Mouse (Mus musculus): Measurements from ENCODE around the gene Ptprm. TPM values are rescaled to one million over a fixed set of nuclear protein-coding genes. Genes with fewer than 3 reads are reported as not detected.

Ptprm gene
- polyA plus RNA-seq, 2 experiments, result 0.66 to 0.79 TPM

GRCm38 (mm10) chr17:67033547-67033946 is 320.7 kb downstream of the Ptprm start:
- Histone ChIP-seq H3K4me1 (replicated peaks; ENCODE audit: control insufficient read depth in 2 of 2, insufficient read depth in 2 of 2, low read length in 1 of 2) (no peaks in the 10 kb centered on the region), H3K9me3 (ENCODE audit: control insufficient read depth, low read length) (no peaks in the 10 kb centered on the region), H3K27me3 (ENCODE audit: control insufficient read depth, insufficient read depth, low read length) (no peaks in the 10 kb centered on the region), H3K36me3 (replicated peaks; ENCODE audit: control insufficient read depth, insufficient read depth, low read depth) (no peaks in the 10 kb centered on the region), H3K27ac (no peak overlapping the region), H3K4me3 (ENCODE audit: insufficient read depth in 1 of 2, low read depth in 2 of 2, low read length in 2 of 2) (no peak overlapping the region), H3K9ac (replicated peaks) (no peak overlapping the region), H3K4me2 (ENCODE audit: low read depth) (no peak overlapping the region)
- DNase-seq (ENCODE audit: low read depth in 3 of 3, low spot score in 3 of 3) (no peak), ATAC-seq (ENCODE audit: insufficient read depth) (no peak)
- 62% methylated on average over 3 of the region's 3 CpGs for WGBS (ENCODE audit: insufficient replicate concordance)
- TF ChIP-seq EP300 (IDR thresholded peaks at IDR 0.05; ENCODE audit: low read depth), result no peak
- TF ChIP-seq CTCF (IDR thresholded peaks at IDR 0.05; ENCODE audit: low read depth), result no peak

GRCm38 (mm10) chr17:67032021-67032420 is 322.2 kb downstream of the Ptprm start:
- Histone ChIP-seq H3K9ac (replicated peaks) (no peak overlapping the region), H3K27ac (no peak overlapping the region), H3K4me2 (ENCODE audit: low read depth) (no peak overlapping the region), H3K4me1 (replicated peaks; ENCODE audit: control insufficient read depth in 2 of 2, insufficient read depth in 2 of 2, low read length in 1 of 2) (no peaks in the 10 kb centered on the region), H3K4me3 (ENCODE audit: insufficient read depth in 1 of 2, low read depth in 2 of 2, low read length in 2 of 2) (no peak overlapping the region), H3K9me3 (ENCODE audit: control insufficient read depth, low read length) (no peaks in the 10 kb centered on the region), H3K36me3 (replicated peaks; ENCODE audit: control insufficient read depth, insufficient read depth, low read depth) (no peaks in the 10 kb centered on the region), H3K27me3 (ENCODE audit: control insufficient read depth, insufficient read depth, low read length) (no peaks in the 10 kb centered on the region)
- ATAC-seq (ENCODE audit: insufficient read depth) (no peak), DNase-seq (ENCODE audit: low read depth in 3 of 3, low spot score in 3 of 3) (no peak)
- no peak for TF ChIP-seq CTCF (IDR thresholded peaks at IDR 0.05; ENCODE audit: low read depth)
- no peak for TF ChIP-seq EP300 (IDR thresholded peaks at IDR 0.05; ENCODE audit: low read depth)
- WGBS (ENCODE audit: insufficient replicate concordance), result 62% methylated on average over 6 of the region's 6 CpGs

- WGBS (ENCODE audit: insufficient replicate concordance), result 46% methylated on average over 4 of the region's 4 CpGs
Observed at GRCm38 (mm10) chr17:67031341-67031740, 322.9 kb downstream of the Ptprm start.

GRCm38 (mm10) chr17:67027274-67027673 is 327.0 kb downstream of the Ptprm start:
- no peak overlapping the region for H3K4me3 ChIP-seq (ENCODE audit: insufficient read depth in 1 of 2, low read depth in 2 of 2, low read length in 2 of 2)
- no peak for TF ChIP-seq EP300 (IDR thresholded peaks at IDR 0.05; ENCODE audit: low read depth)
- TF ChIP-seq CTCF (IDR thresholded peaks at IDR 0.05; ENCODE audit: low read depth), result no peak
- no peaks in the 10 kb centered on the region for H3K9me3 ChIP-seq (ENCODE audit: control insufficient read depth, low read length)
- H3K36me3 ChIP-seq (replicated peaks; ENCODE audit: control insufficient read depth, insufficient read depth, low read depth), result no peaks in the 10 kb centered on the region
- H3K9ac ChIP-seq (replicated peaks), result no peak overlapping the region
- ATAC-seq (ENCODE audit: insufficient read depth) (no peak), DNase-seq (ENCODE audit: low read depth in 3 of 3, low spot score in 3 of 3) (no peak)
- no peaks in the 10 kb centered on the region for H3K4me1 ChIP-seq (replicated peaks; ENCODE audit: control insufficient read depth in 2 of 2, insufficient read depth in 2 of 2, low read length in 1 of 2)
- no peak overlapping the region for H3K4me2 ChIP-seq (ENCODE audit: low read depth)
- H3K27ac ChIP-seq, result no peak overlapping the region
- no peaks in the 10 kb centered on the region for H3K27me3 ChIP-seq (ENCODE audit: control insufficient read depth, insufficient read depth, low read length)
- WGBS (ENCODE audit: insufficient replicate concordance), result 69% methylated on average over 9 of the region's 9 CpGs

More at GRCm38 (mm10) chr17:67031341-67031740, 322.9 kb downstream of the Ptprm start:
- H3K9me3 ChIP-seq (ENCODE audit: control insufficient read depth, low read length), result no peaks in the 10 kb centered on the region
- TF ChIP-seq CTCF (IDR thresholded peaks at IDR 0.05; ENCODE audit: low read depth) (no peak), EP300 (IDR thresholded peaks at IDR 0.05; ENCODE audit: low read depth) (no peak)
- H3K27me3 ChIP-seq (ENCODE audit: control insufficient read depth, insufficient read depth, low read length), result no peaks in the 10 kb centered on the region
- no peak overlapping the region for H3K4me2 ChIP-seq (ENCODE audit: low read depth)
- no peak overlapping the region for H3K4me3 ChIP-seq (ENCODE audit: insufficient read depth in 1 of 2, low read depth in 2 of 2, low read length in 2 of 2)
- no peak overlapping the region for H3K27ac ChIP-seq
- no peaks in the 10 kb centered on the region for H3K36me3 ChIP-seq (replicated peaks; ENCODE audit: control insufficient read depth, insufficient read depth, low read depth)
- H3K9ac ChIP-seq (replicated peaks), result no peak overlapping the region
- no peak for ATAC-seq (ENCODE audit: insufficient read depth)
- no peaks in the 10 kb centered on the region for H3K4me1 ChIP-seq (replicated peaks; ENCODE audit: control insufficient read depth in 2 of 2, insufficient read depth in 2 of 2, low read length in 1 of 2)
- DNase-seq (ENCODE audit: low read depth in 3 of 3, low spot score in 3 of 3), result no peak

- no peak overlapping the region for H3K27ac ChIP-seq
- H3K36me3 ChIP-seq (replicated peaks; ENCODE audit: control insufficient read depth, insufficient read depth, low read depth), result no peaks in the 10 kb centered on the region
- ATAC-seq (ENCODE audit: insufficient read depth) (no peak), DNase-seq (ENCODE audit: low read depth in 3 of 3, low spot score in 3 of 3) (no peak)
- H3K9ac ChIP-seq (replicated peaks), result no peak overlapping the region
- H3K27me3 ChIP-seq (ENCODE audit: control insufficient read depth, insufficient read depth, low read length), result no peaks in the 10 kb centered on the region
- no peaks in the 10 kb centered on the region for H3K4me1 ChIP-seq (replicated peaks; ENCODE audit: control insufficient read depth in 2 of 2, insufficient read depth in 2 of 2, low read length in 1 of 2)
- no peak for TF ChIP-seq CTCF (IDR thresholded peaks at IDR 0.05; ENCODE audit: low read depth)
- no peak for TF ChIP-seq EP300 (IDR thresholded peaks at IDR 0.05; ENCODE audit: low read depth)
- no peak overlapping the region for H3K4me2 ChIP-seq (ENCODE audit: low read depth)
- H3K4me3 ChIP-seq (ENCODE audit: insufficient read depth in 1 of 2, low read depth in 2 of 2, low read length in 2 of 2), result no peak overlapping the region
- H3K9me3 ChIP-seq (ENCODE audit: control insufficient read depth, low read length), result no peaks in the 10 kb centered on the region
- 61% methylated on average over 6 of the region's 6 CpGs for WGBS (ENCODE audit: insufficient replicate concordance)
Observed at GRCm38 (mm10) chr17:67016501-67016900, 337.8 kb downstream of the Ptprm start.

All from liver, embryonic 14.5 days (tissue).